Mouse (Mus musculus): ENCODE measurements around the gene Rhog. TPM values are rescaled to one million over a fixed set of nuclear protein-coding genes. Genes with fewer than 3 reads are reported as not detected.

Rhog gene
- polyA plus RNA-seq, 1 experiment: 95.2 TPM

DNA sequence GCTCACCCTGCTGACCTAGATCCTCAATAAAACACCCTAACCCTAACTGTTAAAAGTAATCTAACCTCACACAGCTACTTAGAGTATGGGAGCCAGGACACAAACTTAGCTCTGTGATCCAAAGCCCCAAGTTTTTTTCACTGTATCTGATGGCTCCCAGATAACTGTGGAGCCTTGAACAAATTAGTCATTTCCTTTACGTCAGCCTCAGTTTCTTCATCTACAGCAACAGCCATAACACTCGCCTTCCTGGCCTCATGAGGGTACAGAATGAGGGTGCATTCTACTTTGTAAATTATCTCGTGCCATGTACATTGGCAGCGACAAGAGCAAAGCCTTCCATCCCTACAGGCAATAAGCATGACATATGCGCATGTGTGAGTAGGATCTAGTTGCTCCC is 13.5 kb downstream of the Rhog start:
- peaks cover 8% of the 10 kb centered on the region; the same call in 1 of the 2 replicates for H3K4me1 ChIP-seq (ENCODE audit: control insufficient read depth, insufficient read depth, low read length)
- no peak for TF ChIP-seq CTCF (IDR thresholded peaks at IDR 0.05; ENCODE audit: control insufficient read depth, insufficient read depth, low read length)
- no peak for TF ChIP-seq POLR2A (IDR thresholded peaks at IDR 0.05; ENCODE audit: borderline replicate concordance, control insufficient read depth, low read depth, low read length)

DNA sequence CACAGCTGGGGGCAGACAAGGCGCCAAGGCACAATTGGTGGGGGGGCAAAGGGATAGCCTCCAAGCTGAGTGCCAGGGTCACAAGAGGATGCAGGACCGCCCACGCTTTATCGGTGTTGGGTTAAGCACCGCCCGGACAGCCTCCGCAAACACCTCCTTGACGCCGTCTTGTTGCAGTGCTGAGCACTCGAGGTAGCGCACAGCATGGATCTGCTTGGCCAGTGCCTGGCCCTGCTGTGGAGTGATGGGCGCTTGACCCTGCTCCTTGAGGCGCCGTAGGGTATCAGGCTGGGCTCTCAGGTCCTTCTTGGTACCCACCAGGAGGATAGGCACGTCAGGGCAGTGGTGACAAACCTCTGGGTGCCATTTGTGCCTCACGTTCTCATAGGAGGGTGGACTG is 16.3 kb downstream of the Rhog start:
- Histone ChIP-seq H3K27ac (ENCODE audit: control insufficient read depth, insufficient read depth, low read depth, low read length, poor library complexity) (no peak overlapping the region), H3K4me3 (replicated peaks; ENCODE audit: control insufficient read depth, low read depth, low read length) (no peak overlapping the region), H3K4me1 (ENCODE audit: control insufficient read depth, insufficient read depth, low read length) (peaks cover 7% of the 10 kb centered on the region; the same call in 1 of the 2 replicates)
- TF ChIP-seq CTCF (IDR thresholded peaks at IDR 0.05; ENCODE audit: control insufficient read depth, insufficient read depth, low read length) (no peak), POLR2A (IDR thresholded peaks at IDR 0.05; ENCODE audit: borderline replicate concordance, control insufficient read depth, low read depth, low read length) (no peak)
- WGBS: 90% methylated on average over 16 of the region's 16 CpGs

More for the DNA sequence above, 13.5 kb downstream of the Rhog start:
- WGBS: 36% methylated on average over 5 of the region's 5 CpGs
- Histone ChIP-seq H3K4me3 (replicated peaks; ENCODE audit: control insufficient read depth, low read depth, low read length) (no peak overlapping the region), H3K27ac (ENCODE audit: control insufficient read depth, insufficient read depth, low read depth, low read length, poor library complexity) (peak overlapping the region; percentile 8; the same call in 1 of the 2 replicates)

DNA sequence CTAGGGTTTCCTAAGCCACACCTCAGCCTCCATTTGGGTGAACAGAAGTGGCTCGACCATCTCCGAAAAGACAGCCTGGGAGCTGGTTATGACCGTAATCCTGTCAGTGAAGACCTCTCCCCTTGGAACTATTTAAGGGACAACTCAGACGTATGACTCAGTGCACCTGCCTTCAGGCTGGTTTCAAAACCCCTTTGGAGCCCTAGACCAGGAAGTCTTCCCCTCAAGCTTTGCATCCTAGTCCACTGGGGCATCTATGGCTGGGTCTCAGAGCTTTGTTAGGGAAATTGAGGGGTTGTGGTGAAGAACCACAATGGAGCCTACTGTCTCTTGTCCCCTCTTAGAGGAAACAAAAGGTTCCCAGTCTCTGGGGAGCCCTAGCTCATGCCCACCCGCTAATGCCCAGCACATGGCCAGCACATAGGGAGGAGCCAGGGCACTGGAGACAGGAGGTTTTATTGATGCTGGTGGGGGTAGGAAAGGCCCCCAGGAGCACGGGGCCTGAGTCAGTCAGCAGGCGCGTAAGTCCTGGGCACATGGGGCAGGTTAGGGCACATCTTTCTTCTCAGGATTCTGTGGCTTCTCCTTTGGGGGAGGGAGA is 17.1 kb downstream of the Rhog start:
- Histone ChIP-seq H3K4me3 (replicated peaks; ENCODE audit: control insufficient read depth, low read depth, low read length) (no peak overlapping the region), H3K4me1 (ENCODE audit: control insufficient read depth, insufficient read depth, low read length) (peaks cover 6% of the 10 kb centered on the region; the same call in 1 of the 2 replicates), H3K27ac (ENCODE audit: control insufficient read depth, insufficient read depth, low read depth, low read length, poor library complexity) (no peak overlapping the region)
- WGBS: 80% methylated on average over 8 of the region's 8 CpGs
- TF ChIP-seq CTCF (IDR thresholded peaks at IDR 0.05; ENCODE audit: control insufficient read depth, insufficient read depth, low read length) (no peak), POLR2A (IDR thresholded peaks at IDR 0.05; ENCODE audit: borderline replicate concordance, control insufficient read depth, low read depth, low read length) (no peak)

DNA sequence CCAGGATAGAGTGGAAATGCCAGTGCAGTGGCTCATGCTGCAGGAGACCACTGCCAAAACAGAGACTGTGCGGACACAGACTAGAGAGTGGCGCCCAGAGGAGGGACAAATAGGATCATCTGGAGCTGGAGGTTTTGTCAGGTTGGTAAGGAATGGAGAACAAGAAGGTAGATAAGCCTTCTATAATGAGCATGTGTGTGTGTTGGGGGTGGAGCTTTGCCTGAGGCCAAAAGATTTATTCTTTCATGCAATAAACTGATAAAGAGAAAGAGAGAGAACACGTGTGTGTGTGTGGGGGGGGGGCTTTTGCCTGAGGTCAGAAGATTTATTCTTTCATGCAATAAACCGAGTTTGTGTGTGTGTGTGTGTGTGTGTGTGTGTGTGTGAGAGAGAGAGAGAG is 22.8 kb downstream of the Rhog start:
- TF ChIP-seq CTCF (IDR thresholded peaks at IDR 0.05; ENCODE audit: control insufficient read depth, insufficient read depth, low read length) (no peak), POLR2A (IDR thresholded peaks at IDR 0.05; ENCODE audit: borderline replicate concordance, control insufficient read depth, low read depth, low read length) (no peak)
- Histone ChIP-seq H3K27ac (ENCODE audit: control insufficient read depth, insufficient read depth, low read depth, low read length, poor library complexity) (no peak overlapping the region), H3K4me1 (ENCODE audit: control insufficient read depth, insufficient read depth, low read length) (no peaks in the 10 kb centered on the region), H3K4me3 (replicated peaks; ENCODE audit: control insufficient read depth, low read depth, low read length) (no peak overlapping the region)
- 63% methylated on average over 4 of the region's 4 CpGs for WGBS

DNA sequence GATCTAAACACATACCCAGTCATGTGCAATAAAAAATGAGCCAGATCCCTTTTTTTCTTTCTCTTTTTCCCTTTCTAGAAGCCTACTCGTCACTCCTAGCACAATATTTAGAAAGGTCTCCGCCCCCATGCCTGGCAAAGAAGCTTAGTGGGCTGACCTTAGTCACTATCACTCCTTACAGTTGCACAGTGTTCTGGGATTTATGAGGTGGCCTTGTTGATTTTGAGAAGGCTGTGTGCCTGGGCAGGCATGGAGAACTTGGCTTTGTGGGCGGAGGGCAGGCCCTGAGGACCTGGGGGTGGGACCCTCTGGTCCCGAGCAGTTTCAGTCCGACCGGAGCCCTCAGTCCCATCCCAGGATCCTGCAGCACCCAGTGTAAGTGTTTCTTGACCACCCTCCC is 26.0 kb downstream of the Rhog start:
- H3K4me3 ChIP-seq (replicated peaks; ENCODE audit: control insufficient read depth, low read depth, low read length): no peak overlapping the region
- TF ChIP-seq CTCF (IDR thresholded peaks at IDR 0.05; ENCODE audit: control insufficient read depth, insufficient read depth, low read length): no peak
- no peak for TF ChIP-seq POLR2A (IDR thresholded peaks at IDR 0.05; ENCODE audit: borderline replicate concordance, control insufficient read depth, low read depth, low read length)
- WGBS: 83% methylated on average over 6 of the region's 6 CpGs
- no peaks in the 10 kb centered on the region for H3K4me1 ChIP-seq (ENCODE audit: control insufficient read depth, insufficient read depth, low read length)
- no peak overlapping the region for H3K27ac ChIP-seq (ENCODE audit: control insufficient read depth, insufficient read depth, low read depth, low read length, poor library complexity)

DNA sequence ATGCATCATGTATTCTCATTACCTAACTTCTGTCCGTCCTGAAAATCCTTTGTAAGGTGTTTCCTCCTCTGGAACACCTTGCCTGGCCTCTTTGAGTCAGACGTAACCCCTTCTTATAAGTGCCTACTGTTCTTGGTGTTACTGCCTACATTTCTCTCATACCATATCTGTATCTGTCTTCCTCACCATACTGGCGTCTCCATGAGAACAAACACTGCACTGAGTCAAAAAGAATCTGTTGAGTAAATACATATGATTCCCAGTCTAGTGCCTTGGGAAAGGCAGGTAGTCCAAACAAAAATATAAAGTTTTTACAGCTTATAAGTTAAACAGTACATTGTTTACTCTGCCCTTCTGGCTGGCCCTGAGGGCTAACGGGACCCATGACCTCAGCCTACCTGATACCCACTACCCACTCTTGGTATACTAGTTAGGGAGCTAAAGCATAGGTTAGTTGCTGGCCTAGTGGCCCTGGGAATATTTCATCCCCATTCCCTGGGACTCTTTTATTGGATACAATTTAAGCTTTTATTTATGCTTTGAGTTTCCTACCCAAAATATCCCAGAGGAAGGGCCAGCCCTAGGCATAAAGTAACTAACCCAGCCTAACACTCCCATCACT is 27.7 kb downstream of the Rhog start:
- H3K4me1 ChIP-seq (ENCODE audit: control insufficient read depth, insufficient read depth, low read length): no peaks in the 10 kb centered on the region
- no peak overlapping the region for H3K27ac ChIP-seq (ENCODE audit: control insufficient read depth, insufficient read depth, low read depth, low read length, poor library complexity)
- 81% methylated on average over 4 of the region's 4 CpGs for WGBS
- TF ChIP-seq CTCF (IDR thresholded peaks at IDR 0.05; ENCODE audit: control insufficient read depth, insufficient read depth, low read length) (no peak), POLR2A (IDR thresholded peaks at IDR 0.05; ENCODE audit: borderline replicate concordance, control insufficient read depth, low read depth, low read length) (no peak)
- H3K4me3 ChIP-seq (replicated peaks; ENCODE audit: control insufficient read depth, low read depth, low read length): no peak overlapping the region

DNA sequence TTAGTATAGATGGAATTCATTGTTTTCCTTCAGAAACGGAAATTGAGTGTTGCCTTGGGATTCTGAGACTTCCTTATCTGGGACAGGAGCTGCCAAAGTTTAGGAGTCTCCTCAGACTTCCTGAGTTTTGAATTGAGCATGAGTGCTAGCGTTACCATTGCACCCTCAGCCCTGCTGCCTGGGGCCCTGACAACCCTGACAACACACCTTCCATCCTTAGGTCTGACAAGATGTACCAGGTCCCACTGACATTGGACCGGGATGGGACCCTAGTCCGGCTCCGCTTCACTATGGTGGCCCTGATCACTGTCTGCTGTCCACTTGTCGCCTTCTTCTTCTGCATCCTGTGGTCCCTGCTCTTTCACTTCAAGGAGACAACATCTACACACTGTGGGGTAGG is 29.8 kb downstream of the Rhog start:
- no peak overlapping the region for H3K27ac ChIP-seq (ENCODE audit: control insufficient read depth, insufficient read depth, low read depth, low read length, poor library complexity)
- H3K4me1 ChIP-seq (ENCODE audit: control insufficient read depth, insufficient read depth, low read length): no peaks in the 10 kb centered on the region
- TF ChIP-seq POLR2A (IDR thresholded peaks at IDR 0.05; ENCODE audit: borderline replicate concordance, control insufficient read depth, low read depth, low read length) (no peak), CTCF (IDR thresholded peaks at IDR 0.05; ENCODE audit: control insufficient read depth, insufficient read depth, low read length) (no peak)
- H3K4me3 ChIP-seq (replicated peaks; ENCODE audit: control insufficient read depth, low read depth, low read length): no peak overlapping the region
- WGBS: 88% methylated on average over 6 of the region's 6 CpGs

DNA sequence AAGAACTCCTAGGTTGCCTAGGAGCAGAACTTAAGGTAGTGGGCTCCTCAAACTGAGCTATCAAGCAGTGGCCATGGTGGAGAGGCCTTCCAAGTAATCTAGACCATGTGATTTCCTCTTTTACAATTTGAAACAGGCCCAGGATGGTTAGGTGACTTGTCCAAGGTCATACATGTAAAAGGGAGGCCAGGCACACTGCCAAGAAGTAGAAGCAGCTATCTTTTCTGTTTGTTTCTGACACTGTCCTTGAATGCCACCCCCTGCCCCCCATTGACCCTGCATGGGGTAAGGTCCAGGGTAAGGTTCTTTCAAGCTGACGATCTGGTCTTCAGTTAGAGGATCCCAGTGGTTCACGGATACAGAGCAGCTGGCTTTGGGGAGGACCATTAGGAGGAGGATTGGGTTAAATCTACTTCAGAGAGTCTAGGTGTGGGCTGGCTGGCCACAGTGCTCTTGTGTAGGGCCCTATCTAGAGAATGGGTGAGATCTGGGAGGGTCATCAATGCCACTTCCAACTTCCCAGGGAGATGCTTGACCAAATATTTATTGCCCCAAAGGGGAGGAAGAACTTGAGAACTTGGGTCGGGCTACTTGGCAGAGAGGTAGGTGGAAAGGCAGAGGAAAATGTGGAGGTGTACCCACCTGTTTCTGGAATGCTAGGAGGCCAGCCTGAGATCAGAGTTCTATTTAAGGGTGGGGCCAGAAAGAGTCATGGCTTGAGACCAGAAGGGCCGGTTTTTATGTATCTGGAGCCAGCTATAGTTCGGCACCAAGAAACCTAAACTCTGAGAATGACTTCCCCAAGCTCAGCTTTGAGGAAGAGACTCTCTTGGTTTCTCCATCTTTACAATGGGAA is 31.7 kb downstream of the Rhog start:
- H3K4me3 ChIP-seq (replicated peaks; ENCODE audit: control insufficient read depth, low read depth, low read length): no peak overlapping the region
- H3K27ac ChIP-seq (ENCODE audit: control insufficient read depth, insufficient read depth, low read depth, low read length, poor library complexity): no peak overlapping the region
- WGBS: 74% methylated on average over 5 of the region's 5 CpGs
- TF ChIP-seq CTCF (IDR thresholded peaks at IDR 0.05; ENCODE audit: control insufficient read depth, insufficient read depth, low read length): no peak
- TF ChIP-seq POLR2A (IDR thresholded peaks at IDR 0.05; ENCODE audit: borderline replicate concordance, control insufficient read depth, low read depth, low read length): no peak
- H3K4me1 ChIP-seq (ENCODE audit: control insufficient read depth, insufficient read depth, low read length): no peaks in the 10 kb centered on the region
